Mouse (Mus musculus): ENCODE results near the gene Trim62. TPM values are rescaled to one million over a fixed set of nuclear protein-coding genes. Genes with fewer than 3 reads are reported as not detected.

The Trim62 gene
- total RNA-seq, 2 experiments from 2014 or later = 13.0 to 14.2 TPM

DNA sequence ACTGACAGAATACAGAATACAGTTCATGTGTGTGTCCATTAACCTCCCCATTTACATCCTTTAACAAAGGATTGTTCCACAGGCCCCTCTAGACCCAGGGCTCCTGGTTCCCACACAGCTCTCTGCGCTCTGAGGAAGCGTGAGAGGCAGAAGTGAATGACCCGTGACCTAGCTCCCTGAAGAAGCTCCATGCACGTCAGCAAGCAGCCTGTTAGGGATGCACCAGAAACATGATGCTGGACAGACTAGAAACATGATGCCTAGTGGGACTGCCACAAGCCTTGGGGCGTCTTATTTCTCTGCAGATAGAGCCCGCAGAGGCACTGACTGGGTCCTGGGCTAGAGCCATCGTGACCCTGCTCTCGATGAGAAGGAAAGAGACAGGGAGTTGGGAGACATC is 23.4 kb downstream of the Trim62 start:
- no peak overlapping the region for H3K27ac ChIP-seq
- no peak for TF ChIP-seq CTCF (conservative IDR thresholded peaks at IDR 0.05)

DNA sequence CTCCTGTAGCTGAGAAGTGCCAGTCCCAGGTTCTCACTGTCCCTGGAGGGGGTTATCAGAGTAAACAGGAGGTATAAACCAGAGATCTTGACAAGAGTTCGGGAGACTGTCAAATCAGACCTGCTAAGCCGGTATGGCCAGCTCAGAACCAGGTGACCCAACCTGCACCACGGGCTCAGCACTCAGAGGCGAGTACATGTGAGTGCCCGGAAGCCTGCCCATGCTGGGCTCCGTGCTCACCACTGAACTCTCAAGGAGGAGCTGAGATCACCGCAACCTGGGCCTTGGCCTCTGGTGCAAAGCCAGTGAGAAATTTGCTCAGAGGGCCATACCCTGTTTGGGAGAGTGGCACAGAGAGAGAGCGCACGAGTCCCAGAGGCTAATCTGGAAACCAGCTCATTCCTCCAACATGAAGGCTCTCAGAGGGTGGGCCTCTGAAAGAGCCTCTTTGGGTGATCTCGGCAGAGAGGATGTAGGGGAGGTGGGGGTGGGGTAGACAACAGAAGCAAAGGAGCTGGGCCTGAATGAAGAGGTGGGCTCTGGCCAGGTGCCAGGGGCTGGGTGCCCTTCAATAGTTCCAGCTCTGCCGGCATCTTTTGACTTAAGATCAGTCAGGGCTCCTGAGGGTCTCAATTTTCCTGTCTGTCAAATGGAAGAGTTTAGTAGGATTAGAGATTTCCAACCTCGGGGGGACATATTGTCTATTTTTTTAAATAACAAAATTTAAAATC is 24.0 kb downstream of the Trim62 start:
- no peak overlapping the region for H3K4me3 ChIP-seq
- no peak for DNase-seq (ENCODE audit: low spot score in 2 of 2)
- no peak for TF ChIP-seq CTCF (conservative IDR thresholded peaks at IDR 0.05)
- no peak overlapping the region for H3K27ac ChIP-seq

More for the DNA sequence above, 23.4 kb downstream of the Trim62 start:
- H3K4me3 ChIP-seq = no peak overlapping the region
- DNase-seq (ENCODE audit: low spot score in 2 of 2) = no peak

DNA sequence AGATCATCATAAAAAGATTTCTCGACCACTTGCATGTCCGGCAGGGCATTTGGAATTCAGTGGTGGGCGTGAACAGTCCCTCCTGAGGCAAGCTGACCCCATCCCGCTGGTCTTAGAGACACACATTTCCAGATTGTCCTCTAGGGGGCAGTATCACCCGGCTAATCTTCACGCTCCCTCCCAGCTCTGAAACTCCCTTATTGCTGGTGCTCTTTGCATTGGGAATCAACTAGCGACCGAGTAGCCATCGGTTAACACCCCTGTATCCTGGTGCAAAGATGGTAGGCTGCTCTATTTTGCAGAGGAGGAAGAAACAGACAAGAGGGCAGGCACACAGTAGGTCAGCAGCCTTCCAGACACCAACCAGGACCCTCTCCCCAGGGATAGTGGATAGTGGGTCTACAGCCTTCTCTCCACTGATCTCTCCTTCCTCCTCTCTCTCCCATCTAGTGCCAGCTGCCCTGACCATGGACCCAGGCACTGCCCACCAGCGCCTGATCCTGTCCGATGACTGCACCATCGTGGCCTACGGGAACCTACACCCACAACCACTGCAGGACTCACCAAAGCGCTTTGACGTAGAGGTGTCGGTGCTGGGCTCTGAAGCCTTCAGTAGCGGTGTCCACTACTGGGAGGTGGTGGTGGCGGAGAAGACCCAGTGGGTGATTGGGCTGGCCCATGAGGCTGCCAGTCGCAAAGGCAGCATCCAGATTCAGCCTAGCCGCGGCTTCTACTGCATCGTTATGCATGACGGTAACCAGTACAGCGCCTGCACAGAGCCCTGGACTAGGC is 25.4 kb downstream of the Trim62 start:
- peak in 1 of 2 experiments; percentile 63 for DNase-seq (ENCODE audit: low spot score in 2 of 2)
- TF ChIP-seq CTCF (conservative IDR thresholded peaks at IDR 0.05) = peak; percentile 93
- H3K27ac ChIP-seq = no peak overlapping the region
- H3K4me3 ChIP-seq = no peak overlapping the region

DNA sequence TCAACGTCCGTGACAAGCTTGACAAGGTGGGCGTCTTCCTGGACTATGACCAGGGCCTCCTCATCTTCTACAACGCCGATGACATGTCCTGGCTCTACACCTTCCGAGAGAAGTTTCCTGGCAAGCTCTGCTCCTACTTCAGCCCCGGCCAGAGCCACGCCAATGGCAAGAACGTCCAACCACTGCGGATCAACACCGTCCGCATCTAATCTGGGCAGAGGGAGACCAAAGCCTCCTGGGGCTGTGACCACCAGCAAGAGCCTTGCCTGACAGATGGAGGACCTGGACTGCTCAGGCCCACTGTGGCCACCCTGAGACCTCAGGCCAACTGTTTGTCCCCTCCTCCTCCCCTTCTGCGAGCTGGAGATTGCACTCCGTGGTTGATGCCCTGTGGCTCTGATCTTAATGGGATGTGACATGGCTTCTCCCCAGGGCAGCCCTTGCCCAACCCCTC is 26.0 kb downstream of the Trim62 start:
- Histone ChIP-seq H3K27ac (no peak overlapping the region), H3K4me3 (no peak overlapping the region)
- TF ChIP-seq CTCF (conservative IDR thresholded peaks at IDR 0.05) = no peak
- no peak for DNase-seq (ENCODE audit: low spot score in 2 of 2)

DNA sequence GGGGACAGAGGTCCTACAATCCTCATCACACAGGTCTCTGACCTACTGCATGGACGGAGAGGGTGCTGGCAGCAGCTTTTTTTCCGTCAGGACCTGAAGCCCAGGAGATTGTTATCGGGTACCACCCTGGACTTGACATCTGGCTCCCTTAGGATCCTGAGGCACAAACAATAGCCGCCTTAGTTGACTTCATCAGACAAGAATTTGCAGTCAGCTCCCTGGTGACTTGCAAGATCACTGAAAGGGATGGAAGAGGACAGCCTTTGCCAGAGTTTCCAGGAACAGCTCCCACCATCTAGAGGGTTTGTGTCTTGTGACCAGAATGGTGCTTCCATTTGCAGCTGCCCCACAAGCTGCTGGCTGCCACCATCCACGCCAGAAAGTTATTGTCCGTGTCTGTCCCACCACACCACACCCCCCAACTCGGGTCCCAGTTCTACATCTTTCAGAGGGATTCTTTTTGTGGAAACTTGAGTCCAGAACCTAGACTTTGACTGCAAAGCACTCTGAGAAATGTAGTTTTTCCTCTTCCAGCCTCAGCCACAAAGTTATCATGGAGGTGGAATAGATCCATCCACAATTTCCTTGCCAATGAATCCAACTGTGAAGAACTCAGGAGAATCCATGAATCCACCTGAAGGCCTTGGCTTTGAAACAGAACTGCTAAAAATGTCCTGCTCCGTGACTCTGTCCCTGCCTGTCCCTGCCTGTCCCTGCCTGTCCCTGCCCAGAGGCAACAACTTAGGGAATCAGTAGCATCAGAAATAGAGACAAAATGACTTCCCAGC is 27.1 kb downstream of the Trim62 start:
- H3K4me3 ChIP-seq = no peak overlapping the region
- H3K27ac ChIP-seq = no peak overlapping the region

DNA sequence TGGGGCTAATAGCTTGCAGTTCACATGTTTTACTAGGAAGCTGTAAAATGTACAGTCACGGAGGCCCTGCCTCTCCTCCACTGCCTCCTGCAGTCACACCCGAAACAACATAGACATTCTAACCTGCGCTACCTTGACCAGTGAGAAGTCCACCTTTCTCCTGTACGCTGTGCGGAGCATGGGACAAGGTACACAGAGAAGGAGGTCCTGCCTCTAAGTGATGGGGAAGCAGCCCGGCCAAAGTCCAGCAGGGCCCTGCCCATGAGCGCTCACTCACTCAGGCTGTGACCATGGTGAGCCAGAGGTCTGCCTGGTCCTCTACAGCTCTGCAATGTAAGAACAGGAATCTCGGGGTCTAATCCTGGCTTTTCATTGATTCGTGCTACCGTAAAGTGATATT is 28.7 kb downstream of the Trim62 start:
- no peak for DNase-seq (ENCODE audit: low spot score in 2 of 2)
- H3K27ac ChIP-seq = no peak overlapping the region
- H3K4me3 ChIP-seq = no peak overlapping the region
- no peak for TF ChIP-seq CTCF (conservative IDR thresholded peaks at IDR 0.05)

More for the DNA sequence above, 27.1 kb downstream of the Trim62 start:
- TF ChIP-seq CTCF (conservative IDR thresholded peaks at IDR 0.05) = no peak
- no peak for DNase-seq (ENCODE audit: low spot score in 2 of 2)

DNA sequence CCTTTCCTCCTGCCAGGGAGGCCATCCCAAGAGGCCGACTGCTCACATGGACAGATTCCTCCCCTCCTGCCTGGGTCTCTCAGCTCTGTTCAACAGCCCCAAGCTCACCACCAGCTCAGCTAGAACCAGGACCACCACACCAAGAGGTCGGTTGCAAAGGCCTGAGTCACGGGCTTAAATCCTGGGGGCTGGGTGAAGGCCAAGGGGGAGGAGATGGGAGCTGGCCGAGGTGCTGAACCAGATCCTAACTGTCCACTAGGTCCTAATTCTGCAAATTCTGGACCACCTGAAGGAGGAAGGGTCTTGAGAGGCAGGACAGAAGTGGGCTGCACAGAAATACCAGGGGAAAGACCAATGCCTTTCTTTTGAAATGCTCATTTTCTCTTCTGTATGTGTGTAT is 30.4 kb downstream of the Trim62 start:
- Histone ChIP-seq H3K27ac (no peak overlapping the region), H3K4me3 (no peak overlapping the region)
- TF ChIP-seq CTCF (conservative IDR thresholded peaks at IDR 0.05) = no peak
- no peak for DNase-seq (ENCODE audit: low spot score in 2 of 2)

DNA sequence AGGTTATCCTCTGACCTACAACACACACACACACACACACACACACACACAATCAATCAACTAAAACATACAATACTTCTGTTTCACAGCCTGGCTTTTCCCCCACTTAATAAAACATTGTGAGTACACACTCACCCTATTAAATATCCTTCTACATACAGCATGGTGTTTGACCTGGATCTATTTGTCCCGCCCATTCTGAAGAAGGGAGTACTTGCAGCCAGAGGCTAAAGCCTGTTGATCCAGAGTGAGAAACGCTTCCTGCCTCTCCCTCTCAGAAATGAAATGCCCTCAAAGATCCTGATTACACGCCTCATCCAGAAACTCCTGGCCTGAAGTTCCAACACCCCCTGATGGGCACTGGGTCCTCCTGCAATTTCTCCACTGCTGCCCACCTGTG is 33.7 kb downstream of the Trim62 start:
- TF ChIP-seq CTCF (conservative IDR thresholded peaks at IDR 0.05) = no peak
- Histone ChIP-seq H3K27ac (no peak overlapping the region), H3K4me3 (no peak overlapping the region)
- DNase-seq (ENCODE audit: low spot score in 2 of 2) = no peak

DNA sequence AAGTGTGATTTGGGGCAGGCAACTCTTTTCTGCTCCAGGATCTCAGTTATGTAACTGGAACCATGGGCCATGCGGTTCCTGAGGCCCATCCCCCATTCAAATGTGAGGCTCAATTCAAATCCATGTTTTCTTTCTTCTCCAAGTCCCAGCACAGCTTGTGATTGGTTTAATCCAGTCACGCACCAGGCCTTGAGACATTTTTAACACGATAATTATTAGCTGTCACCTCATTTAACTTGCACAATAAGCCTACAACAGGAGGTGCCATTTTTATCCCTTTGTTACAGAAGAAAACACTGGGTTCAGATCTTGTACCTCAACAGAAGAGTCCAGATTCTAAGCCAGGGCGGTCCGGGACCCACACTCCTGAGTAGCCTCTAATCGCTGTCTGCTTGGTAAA is 34.4 kb downstream of the Trim62 start:
- no peak for DNase-seq (ENCODE audit: low spot score in 2 of 2)
- H3K27ac ChIP-seq = no peak overlapping the region
- no peak overlapping the region for H3K4me3 ChIP-seq
- no peak for TF ChIP-seq CTCF (conservative IDR thresholded peaks at IDR 0.05)

DNA sequence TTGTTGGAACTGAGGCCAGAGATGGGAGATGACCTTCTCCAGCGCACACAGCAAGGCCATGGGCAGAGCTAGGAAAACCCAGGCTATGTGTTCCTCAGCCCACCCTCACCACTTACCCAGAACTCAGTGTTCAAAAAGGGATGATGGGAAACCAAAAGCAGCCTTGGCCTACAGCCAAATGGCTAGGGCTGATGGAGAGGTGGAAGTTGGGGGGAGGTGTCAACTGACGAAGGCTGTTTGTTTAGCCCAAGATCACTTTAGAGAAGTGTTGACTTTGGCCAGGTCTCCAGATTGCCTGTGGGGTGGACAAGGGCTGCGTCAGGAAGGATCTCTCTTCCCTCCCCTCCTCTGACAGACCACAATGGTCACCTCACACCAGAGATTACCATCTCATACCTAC is 34.8 kb downstream of the Trim62 start:
- DNase-seq (ENCODE audit: low spot score in 2 of 2) = no peak
- no peak for TF ChIP-seq CTCF (conservative IDR thresholded peaks at IDR 0.05)
- H3K27ac ChIP-seq = no peak overlapping the region
- no peak overlapping the region for H3K4me3 ChIP-seq

DNA sequence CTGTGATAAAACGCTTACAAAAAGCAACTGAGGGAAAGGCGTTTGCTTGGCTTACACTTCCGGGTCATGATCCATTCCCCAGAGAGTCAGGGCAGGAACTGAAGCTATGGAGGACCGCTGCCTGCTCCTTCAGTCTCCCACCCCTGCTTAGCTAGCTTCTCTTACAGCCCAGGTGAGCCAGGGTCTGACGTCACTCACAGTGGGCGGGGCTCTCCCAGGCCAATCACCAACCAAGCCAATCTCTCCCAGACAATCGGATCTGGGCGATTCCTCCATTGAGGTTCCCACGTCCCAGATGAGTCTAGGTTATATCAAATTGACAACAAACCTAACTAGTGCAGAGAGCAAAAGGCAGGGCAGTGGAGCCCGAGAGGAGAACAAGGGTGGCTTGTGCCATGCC is 35.7 kb downstream of the Trim62 start:
- no peak overlapping the region for H3K4me3 ChIP-seq
- TF ChIP-seq CTCF (conservative IDR thresholded peaks at IDR 0.05) = no peak
- no peak overlapping the region for H3K27ac ChIP-seq
- DNase-seq (ENCODE audit: low spot score in 2 of 2) = no peak

DNA sequence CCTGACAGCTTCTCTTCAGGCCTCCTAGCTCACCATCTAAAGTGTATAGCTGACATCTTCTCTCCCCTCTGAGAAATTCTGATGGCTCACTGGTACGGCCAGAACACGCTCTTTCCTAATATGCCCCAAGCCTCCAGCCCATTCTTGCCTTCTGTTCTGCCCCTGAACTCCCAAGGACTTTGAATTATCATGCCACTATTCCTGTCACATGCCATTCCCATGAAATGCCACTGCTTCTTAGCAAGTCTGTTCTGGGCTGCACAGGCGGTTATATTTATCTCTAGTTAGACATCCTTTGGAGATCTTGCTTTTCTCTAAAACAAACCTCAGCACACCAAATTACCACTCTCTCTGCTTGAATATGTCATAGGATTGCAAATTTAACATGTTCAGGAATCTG is 40.2 kb downstream of the Trim62 start:
- Histone ChIP-seq H3K27ac (peak overlapping the region; percentile 18; the same call in 1 of the 2 replicates), H3K4me3 (no peak overlapping the region)
- no peak for DNase-seq (ENCODE audit: low spot score in 2 of 2)
- TF ChIP-seq CTCF (conservative IDR thresholded peaks at IDR 0.05) = no peak

Measured in layer of hippocampus, adult 2 months (tissue).